Mouse (Mus musculus) mature B cell (primary cell): ENCODE measurements around the gene Fam84b.

Experiments
- in situ Hi-C: fragments of 300-500 bp; cut with MboI; formaldehyde crosslinking; loops from 2 replicates; pipeline ENCODE4 v1.14.3; 2019

The Fam84b gene

GRCm38 (mm10) chr15:60832586-60832985, 21.0 kb downstream of the Fam84b start:
- in situ Hi-C loops = no loop called here

GRCm38 (mm10) chr15:60826226-60826625, 27.4 kb downstream of the Fam84b start:
- in situ Hi-C loops = no loop called here

- in situ Hi-C loops = no loop called here
These were observed 28.8 kb downstream of the Fam84b start for GRCm38 (mm10) chr15:60824751-60825227.

- in situ Hi-C loops = no loop called here
These were observed 29.5 kb downstream of the Fam84b start for GRCm38 (mm10) chr15:60823870-60824709.

GRCm38 (mm10) chr15:60823620-60823869, 30.0 kb downstream of the Fam84b start:
- in situ Hi-C loops = no loop called here

GRCm38 (mm10) chr15:60822803-60823619, 30.6 kb downstream of the Fam84b start:
- in situ Hi-C loops = no loop called here

- in situ Hi-C loops = no loop called here
These were observed 31.3 kb downstream of the Fam84b start for GRCm38 (mm10) chr15:60822101-60822802.

- in situ Hi-C loops = no loop called here
These were observed 35.1 kb downstream of the Fam84b start for GRCm38 (mm10) chr15:60818500-60818899.

GRCm38 (mm10) chr15:60816478-60816877, 37.1 kb downstream of the Fam84b start:
- in situ Hi-C loops = no loop called here

- in situ Hi-C loops = no loop called here
These were observed 39.0 kb downstream of the Fam84b start for GRCm38 (mm10) chr15:60814542-60814941.

GRCm38 (mm10) chr15:60793041-60793673, 60.4 kb downstream of the Fam84b start:
- in situ Hi-C loops = no loop called here

GRCm38 (mm10) chr15:60789084-60789483, 64.5 kb downstream of the Fam84b start:
- in situ Hi-C loops = no loop called here

- in situ Hi-C loops = no loop called here
These were observed 69.8 kb downstream of the Fam84b start for GRCm38 (mm10) chr15:60783761-60784160.

- in situ Hi-C loops = no loop called here
These were observed 74.0 kb downstream of the Fam84b start for GRCm38 (mm10) chr15:60779531-60779973.

GRCm38 (mm10) chr15:60779063-60779462, 74.5 kb downstream of the Fam84b start:
- in situ Hi-C loops = no loop called here
